Mouse (Mus musculus): ENCODE results near the gene Paqr9. TPM values are rescaled to one million over a fixed set of nuclear protein-coding genes. Genes with fewer than 3 reads are reported as not detected.

Paqr9 gene
- total RNA-seq, 2 experiments from 2014 or later, result 38.1 to 40.5 TPM

GRCm38 (mm10) chr9:95578366-95578895 is 19.0 kb downstream of the Paqr9 start:
- DNase-seq, result no peak

GRCm38 (mm10) chr9:95581021-95581757 is 21.7 kb downstream of the Paqr9 start:
- no peak for DNase-seq

DNA sequence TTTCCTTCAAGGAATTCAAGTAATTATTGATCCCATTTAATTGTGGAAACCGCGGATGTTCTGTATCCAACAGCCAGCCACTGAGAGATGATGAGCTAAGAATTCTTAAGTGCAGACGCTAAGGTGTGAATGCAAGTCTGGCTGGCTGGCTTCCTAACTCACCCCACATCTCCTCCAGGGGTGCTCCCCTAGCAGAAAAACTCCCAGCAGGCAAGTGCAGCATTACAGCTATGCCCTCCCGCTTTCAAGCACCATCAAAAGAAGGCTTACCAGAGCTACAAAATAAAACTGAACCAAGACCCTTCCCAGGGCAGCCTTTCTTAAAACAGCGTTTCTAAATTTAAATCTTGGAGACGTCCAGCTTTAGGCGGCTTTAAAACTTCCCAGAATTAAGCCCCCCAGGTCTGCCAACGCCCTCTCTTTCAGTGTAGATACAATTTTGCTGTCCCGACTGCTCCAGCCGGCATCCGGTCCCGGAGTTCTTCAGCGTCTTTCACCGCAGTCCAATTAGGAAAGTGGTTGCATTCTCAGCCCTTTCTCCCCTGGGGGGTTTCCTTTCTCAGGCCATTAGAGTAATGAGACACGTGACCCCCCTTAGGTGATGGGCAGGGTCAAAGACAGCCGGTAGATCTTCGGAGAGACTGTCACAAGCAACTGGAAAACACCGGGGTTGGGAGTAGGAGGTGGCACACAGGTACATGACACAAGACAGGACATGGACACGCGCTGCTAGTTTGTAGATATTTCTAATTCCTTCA is 22.5 kb downstream of the Paqr9 start:
- peak in 1 of 2 experiments; percentile 41 for DNase-seq

- no peak for DNase-seq
Observed at GRCm38 (mm10) chr9:95582555-95582954, 23.1 kb downstream of the Paqr9 start.

- no peak for DNase-seq
Observed at GRCm38 (mm10) chr9:95586046-95586445, 26.6 kb downstream of the Paqr9 start.

DNA sequence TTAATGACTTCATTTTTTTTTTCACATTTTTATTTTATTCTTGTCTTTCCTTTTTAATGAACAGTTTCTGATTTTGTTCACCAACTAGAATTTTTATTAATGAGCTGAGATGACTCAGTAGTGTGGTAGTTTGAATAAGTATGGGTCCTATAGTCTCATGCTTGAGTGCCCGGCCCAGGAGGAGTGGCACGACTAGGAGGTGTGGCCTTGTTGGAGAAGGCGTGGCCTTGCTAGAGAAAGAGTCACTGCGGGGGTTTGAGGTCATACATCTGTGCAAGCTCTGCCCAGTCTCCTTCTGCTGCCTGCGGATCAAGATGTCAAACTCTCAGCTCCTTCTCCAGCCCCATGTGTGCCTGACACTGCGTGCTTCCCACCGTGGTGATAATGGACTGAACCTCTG is 28.6 kb downstream of the Paqr9 start:
- DNase-seq, result no peak

GRCm38 (mm10) chr9:95594291-95594690 is 34.8 kb downstream of the Paqr9 start:
- no peak for DNase-seq

- DNase-seq, result no peak
Observed at GRCm38 (mm10) chr9:95597466-95598178, 38.2 kb downstream of the Paqr9 start.

DNA sequence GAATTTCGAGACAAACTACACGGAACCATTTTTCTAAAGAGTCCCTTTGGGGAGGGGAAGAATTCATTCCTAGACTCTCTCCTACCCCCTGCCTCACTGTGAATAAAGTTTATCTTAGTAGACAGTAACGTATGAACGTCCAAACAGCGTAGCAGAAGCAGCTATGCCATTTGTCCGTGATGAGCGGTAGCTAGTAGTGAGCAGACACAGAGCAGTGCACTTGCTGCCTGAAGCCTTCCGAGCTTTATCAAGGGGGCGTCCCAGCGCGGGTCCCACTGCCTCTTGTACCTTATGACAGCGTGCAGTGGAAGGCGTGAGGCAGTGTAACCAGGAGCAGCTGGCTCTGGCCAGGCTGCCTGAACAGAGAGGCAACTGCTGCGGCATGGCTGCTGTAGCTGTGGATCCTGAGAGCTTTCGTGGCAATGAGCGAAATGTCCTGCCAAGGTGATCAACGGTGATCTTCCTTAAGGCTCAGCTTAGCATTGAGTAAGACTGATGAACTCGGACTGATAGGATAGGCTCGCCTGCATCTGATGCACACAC is 38.8 kb downstream of the Paqr9 start:
- DNase-seq, result peak in 1 of 2 experiments; percentile 13

- peak in 1 of 2 experiments; percentile 22 for DNase-seq
Observed at GRCm38 (mm10) chr9:95599399-95599798, 39.9 kb downstream of the Paqr9 start.

DNA sequence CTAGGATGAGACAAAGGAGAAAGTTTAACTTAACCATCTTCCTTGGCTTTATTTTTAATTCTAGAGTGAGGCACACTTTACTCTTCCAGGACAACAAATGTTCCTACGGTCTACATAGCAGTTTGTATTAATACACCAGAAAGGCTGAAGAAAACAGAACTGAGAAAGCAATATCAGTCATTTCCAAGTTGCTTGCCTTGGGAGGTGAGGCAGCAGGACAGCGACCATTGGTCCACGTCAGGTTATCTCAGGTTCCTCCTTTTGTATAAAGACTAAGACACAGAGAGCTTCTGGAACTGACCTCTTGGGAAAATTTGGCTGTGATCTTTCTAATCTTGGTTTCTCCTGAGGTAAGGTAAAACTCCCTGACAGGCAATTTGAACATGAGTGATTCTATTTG is 43.4 kb downstream of the Paqr9 start:
- no peak for DNase-seq

DNA sequence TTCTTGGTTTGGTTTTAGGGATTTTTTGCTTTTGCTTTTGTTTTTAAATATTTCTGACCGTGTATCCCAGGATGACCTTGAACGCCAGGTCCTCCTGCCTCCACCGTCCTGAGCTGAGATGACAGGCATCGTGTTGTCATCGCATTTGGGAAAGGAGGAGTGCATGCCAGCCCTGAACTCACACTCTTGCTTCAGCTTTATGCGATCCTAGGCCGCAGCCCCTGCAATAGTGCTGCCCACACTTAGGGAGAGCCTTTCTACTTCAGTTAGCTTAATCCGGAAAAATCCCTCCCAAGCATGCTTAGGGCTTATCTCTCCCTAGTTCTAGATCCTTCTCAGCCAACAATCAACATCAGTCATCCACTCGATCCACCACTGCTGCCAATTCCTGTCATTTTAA is 43.9 kb downstream of the Paqr9 start:
- DNase-seq, result no peak

- DNase-seq, result no peak
Observed at GRCm38 (mm10) chr9:95607196-95607595, 47.7 kb downstream of the Paqr9 start.

DNA sequence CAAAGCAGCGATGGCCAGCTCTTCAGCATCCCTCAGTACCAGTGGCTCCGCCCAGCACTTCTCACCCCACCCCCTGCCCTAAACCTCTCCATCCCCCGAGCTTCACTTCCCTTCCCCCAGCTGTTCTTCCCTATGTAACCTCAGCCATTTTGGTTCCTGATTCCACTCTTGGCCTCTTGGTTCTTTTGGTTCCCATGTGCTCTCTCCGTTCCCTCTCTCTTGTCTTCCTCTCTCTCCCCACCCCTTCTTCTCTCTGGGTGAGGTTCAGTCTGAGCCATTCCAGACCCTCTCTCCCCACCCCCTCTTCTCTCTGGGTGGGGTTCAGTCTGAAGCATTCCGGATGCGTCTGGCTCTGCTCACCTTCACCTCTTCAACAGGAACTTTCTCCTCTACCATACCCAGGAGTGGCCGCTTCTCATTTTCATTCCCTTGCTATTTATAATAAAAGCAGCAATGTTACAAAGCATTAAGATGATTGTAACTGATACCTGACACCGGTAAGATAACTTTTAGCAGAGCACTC is 52.9 kb downstream of the Paqr9 start:
- DNase-seq, result no peak

- DNase-seq, result no peak
Observed at GRCm38 (mm10) chr9:95613426-95614127, 54.1 kb downstream of the Paqr9 start.

DNA sequence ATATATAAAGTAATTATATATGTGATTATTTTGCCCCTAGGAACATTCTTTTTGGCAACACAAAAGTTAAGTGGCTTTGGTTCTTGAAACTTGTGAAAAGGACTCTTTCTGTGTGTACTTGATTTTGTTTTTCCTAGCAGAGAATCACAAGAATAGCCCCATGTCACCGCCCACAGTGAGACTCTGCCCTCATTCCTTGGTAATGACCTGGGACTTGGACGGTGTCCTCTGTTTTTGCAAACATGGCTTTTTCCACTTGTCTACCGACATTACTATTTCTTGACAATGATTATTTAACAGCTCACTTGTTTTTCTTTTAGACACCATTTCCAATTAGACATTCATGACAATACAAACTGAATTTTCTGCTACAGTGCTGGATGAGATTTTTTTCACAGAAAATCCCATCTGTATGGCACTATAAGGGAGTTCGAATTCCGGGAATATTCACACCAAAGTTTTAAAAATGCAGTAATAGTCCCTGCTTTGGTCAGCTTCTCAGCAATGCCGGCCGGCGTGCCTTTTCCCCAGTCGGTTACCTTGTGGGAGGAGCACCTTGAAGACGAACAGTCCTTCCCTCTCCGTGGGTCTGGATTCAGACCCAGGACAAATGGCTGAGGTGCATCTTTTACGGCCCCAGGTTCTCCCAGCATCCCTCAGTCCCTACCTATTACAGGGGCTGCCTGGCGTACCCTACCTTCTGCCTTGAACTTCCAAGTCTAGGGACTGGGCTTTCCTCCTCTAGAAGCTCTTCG is 55.6 kb downstream of the Paqr9 start:
- peak; percentile 71 to 72 for DNase-seq

DNA sequence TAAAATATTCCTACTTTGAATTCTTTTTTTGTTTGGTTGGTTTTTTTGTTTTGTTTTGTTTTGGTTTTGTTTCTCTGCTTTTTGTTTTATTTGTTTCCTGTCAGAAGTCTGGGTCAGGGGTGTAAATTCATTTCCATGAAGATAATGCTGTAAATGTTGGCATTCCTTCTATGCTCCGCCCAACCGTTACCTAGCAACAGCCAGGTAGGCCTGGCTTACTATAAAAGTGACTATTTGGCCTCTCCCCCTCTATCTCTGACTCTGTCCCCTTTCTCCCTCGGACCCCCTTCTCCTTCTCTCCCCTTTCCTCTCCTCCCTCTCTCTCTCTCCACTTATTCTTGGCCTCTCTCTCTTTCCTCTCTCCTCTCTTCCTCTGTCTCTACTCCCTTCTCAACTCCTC is 56.5 kb downstream of the Paqr9 start:
- no peak for DNase-seq

Measured in heart, adult 18-20 months (tissue).